Mouse (Mus musculus) urinary bladder, adult 2 months (tissue): Measurements from ENCODE around the gene Prickle1. TPM values are rescaled to one million over a fixed set of nuclear protein-coding genes. Genes with fewer than 3 reads are reported as not detected.

Experiments used
- DNase-seq: peaks from one replicate; pipeline ENCODE4 v3.0.0; 2022; ENCODE audit warnings: low spot score
- polyA plus RNA-seq: library from polyadenylated mRNA; depleted of rRNA; stranded (reverse); fragments of >200 nt; gene quantifications from 2 replicates; pipeline ENCODE4 v1.2.3, GENCODE M21; 2012

Gene Prickle1
- polyA plus RNA-seq, 1 experiment: 16.3 TPM

- no peak for DNase-seq
Measured at GRCm38 (mm10) chr15:93510690-93511336, 84.9 kb downstream of the Prickle1 start.

- no peak for DNase-seq
Measured at GRCm38 (mm10) chr15:93504808-93505207, 90.9 kb downstream of the Prickle1 start.

GRCm38 (mm10) chr15:93503201-93503745 is 92.4 kb downstream of the Prickle1 start:
- no peak for DNase-seq

GRCm38 (mm10) chr15:93502703-93503102 is 93.0 kb downstream of the Prickle1 start:
- no peak for DNase-seq

- DNase-seq: no peak
Measured at GRCm38 (mm10) chr15:93499866-93500265, 95.8 kb downstream of the Prickle1 start.

GRCm38 (mm10) chr15:93494700-93495099 is 101.0 kb downstream of the Prickle1 start:
- no peak for DNase-seq

- no peak for DNase-seq
Measured at GRCm38 (mm10) chr15:93489597-93489996, 106.1 kb downstream of the Prickle1 start.

GRCm38 (mm10) chr15:93486066-93486465 is 109.6 kb downstream of the Prickle1 start:
- no peak for DNase-seq

GRCm38 (mm10) chr15:93485252-93485651 is 110.4 kb downstream of the Prickle1 start:
- DNase-seq: no peak

- no peak for DNase-seq
Measured at GRCm38 (mm10) chr15:93484261-93484710, 111.4 kb downstream of the Prickle1 start.

- DNase-seq: no peak
Measured at GRCm38 (mm10) chr15:93481112-93481511, 114.6 kb downstream of the Prickle1 start.

- DNase-seq: no peak
Measured at GRCm38 (mm10) chr15:93479445-93479844, 116.2 kb downstream of the Prickle1 start.

- no peak for DNase-seq
Measured at GRCm38 (mm10) chr15:93478676-93479075, 117.0 kb downstream of the Prickle1 start.

GRCm38 (mm10) chr15:93477729-93478128 is 118.0 kb downstream of the Prickle1 start:
- no peak for DNase-seq

- DNase-seq: no peak
Measured at GRCm38 (mm10) chr15:93475688-93476087, 120.0 kb downstream of the Prickle1 start.

GRCm38 (mm10) chr15:93474277-93474676 is 121.4 kb downstream of the Prickle1 start:
- DNase-seq: no peak

- no peak for DNase-seq
Measured at GRCm38 (mm10) chr15:93472089-93472488, 123.6 kb downstream of the Prickle1 start.

GRCm38 (mm10) chr15:93471651-93472050 is 124.0 kb downstream of the Prickle1 start:
- DNase-seq: no peak

GRCm38 (mm10) chr15:93461066-93461465 is 134.6 kb downstream of the Prickle1 start:
- DNase-seq: no peak

GRCm38 (mm10) chr15:93459422-93459821 is 136.3 kb downstream of the Prickle1 start:
- DNase-seq: no peak

GRCm38 (mm10) chr15:93456005-93456404 is 139.7 kb downstream of the Prickle1 start:
- DNase-seq: no peak

- DNase-seq: no peak
Measured at GRCm38 (mm10) chr15:93453296-93453695, 142.4 kb downstream of the Prickle1 start.
